Comparison of ENCODE assay signal across 8 mouse cellular contexts in the genomic region with DNA sequence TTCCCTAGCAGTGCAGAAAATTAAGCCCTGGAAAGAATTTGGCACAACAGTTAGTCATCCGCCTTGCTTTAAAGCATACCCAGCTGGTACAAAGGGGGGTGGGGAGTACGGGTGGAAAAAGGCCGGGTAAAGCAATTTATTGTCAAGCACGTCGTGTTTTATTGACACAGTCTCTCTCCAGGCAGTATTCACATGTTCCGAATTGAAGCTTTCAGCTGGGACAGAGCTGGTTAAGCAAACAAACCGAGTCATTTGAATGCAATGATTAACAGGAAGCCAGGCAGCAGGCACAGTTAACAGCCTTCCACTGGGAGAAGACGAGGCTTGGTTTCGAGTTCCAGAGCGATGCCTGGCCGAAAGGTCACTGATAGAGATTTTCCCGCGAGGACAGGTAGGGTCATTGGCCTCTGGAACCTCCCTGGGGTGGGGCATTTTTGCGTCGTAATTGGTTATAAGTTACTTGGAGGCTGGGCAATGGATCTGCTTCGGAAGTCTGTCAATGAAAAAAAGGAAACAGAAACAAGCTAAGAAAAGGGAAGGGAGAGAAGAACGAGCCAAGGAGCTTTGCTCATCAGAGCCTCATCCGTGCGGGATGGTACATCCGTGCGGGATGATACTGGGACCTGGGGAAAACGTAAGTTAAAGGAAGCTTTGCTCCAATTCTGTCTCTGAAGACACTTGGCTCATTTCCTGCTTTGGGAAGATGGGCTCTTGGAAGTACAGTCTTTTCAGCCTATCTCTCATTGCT. TPM values are rescaled to one million over a fixed set of nuclear protein-coding genes. Genes with fewer than 3 reads are reported as not detected.
DNase-seq lines count a peak whose midpoint lies in the region; TF ChIP-seq lines count a peak whose summit lies in the region.

Gene Gcnt2, plus strand, starts transcription at position 103 of the 748 bp plus-strand sequence.

- peak; percentile 38 for DNase-seq in adrenal gland, postnatal 10 days
- DNase-seq in adrenal gland, adult 18-20 months (ENCODE audit: low spot score in 2 of 2), result no peak
- DNase-seq in embryo, embryonic 10.5 days (ENCODE audit: low spot score), result peak; percentile 47
- peak; percentile 29 to 43 for DNase-seq in heart, postnatal 10 days
- peak; percentile 55 for DNase-seq in layer of hippocampus, adult 11-12 months (ENCODE audit: low spot score)
- DNase-seq in lung, adult 18-20 months, result peak; percentile 33 to 59
- DNase-seq in right cerebral cortex, adult 2 months (ENCODE audit: low spot score in 2 of 2), result peak; percentile 40 to 42
- DNase-seq in cerebellum, adult 2 months, result no peak

- no peaks in the 10 kb centered on the region for H3K4me1 ChIP-seq in cerebellum, adult 2 months (ENCODE audit: control insufficient read depth, insufficient read depth, low read length)

- no peak within 1 kb of the TSS for H3K4me3 ChIP-seq in cerebellum, adult 2 months (replicated peaks; ENCODE audit: insufficient read depth, low read depth, low read length)

- 65% methylated on average over 22 of the region's 22 CpGs for WGBS in cerebellum, adult 2 months

- no peak for TF ChIP-seq CTCF in cerebellum, adult 2 months (IDR thresholded peaks at IDR 0.05; ENCODE audit: borderline replicate concordance, insufficient read depth, low read depth, low read length)

- TF ChIP-seq POLR2A in cerebellum, adult 2 months (IDR thresholded peaks at IDR 0.05; ENCODE audit: borderline replicate concordance, insufficient read depth, low read length), result no peak

- H3K27me3 ChIP-seq in cerebellum, adult 2 months (ENCODE audit: control insufficient read depth, insufficient read depth, low read length), result no peaks in the 10 kb centered on the region

- no peak within 1 kb of the TSS for H3K27ac ChIP-seq in cerebellum, adult 2 months (ENCODE audit: insufficient read depth, low read length)

- intact Hi-C loops in heart, postnatal 10 days (cut with DNase I), result no loop called here

RNA-seq across cellular contexts. Expression of gene Gcnt2, which starts in this region (rescaled TPM):
- 10 to 100 TPM; 11.3 to 12.8 TPM for total RNA-seq in adrenal gland, postnatal 10 days (2021)
- total RNA-seq in adrenal gland, adult 18-20 months (2021), result 1 to 10 TPM; 5.8 to 9.1 TPM
- 10 to 100 TPM in 1 of 2 experiments, 1 to 10 TPM in 1; 9.3 to 12.8 TPM for total RNA-seq in heart, postnatal 10 days (2021)
- polyA plus RNA-seq in cerebellum, adult 2 months (2012; rRNA removed), result 2.3 and 2.5 TPM in 2 replicates

Comparison
In these comparisons a context has a peak if more than half of its experiments do, and no peak if none do; other contexts are left out.
1. DNase-seq: peak in adrenal gland, postnatal 10 days (single experiment), embryo, embryonic 10.5 days (single experiment), heart, postnatal 10 days (2 of 2), layer of hippocampus, adult 11-12 months (single experiment), lung, adult 18-20 months (2 of 2) and right cerebral cortex, adult 2 months (2 of 2); none in adrenal gland, adult 18-20 months (0 of 2) and cerebellum, adult 2 months (0 of 2).